ENCODE assay signal across 20 mouse cellular contexts in the genomic region with DNA sequence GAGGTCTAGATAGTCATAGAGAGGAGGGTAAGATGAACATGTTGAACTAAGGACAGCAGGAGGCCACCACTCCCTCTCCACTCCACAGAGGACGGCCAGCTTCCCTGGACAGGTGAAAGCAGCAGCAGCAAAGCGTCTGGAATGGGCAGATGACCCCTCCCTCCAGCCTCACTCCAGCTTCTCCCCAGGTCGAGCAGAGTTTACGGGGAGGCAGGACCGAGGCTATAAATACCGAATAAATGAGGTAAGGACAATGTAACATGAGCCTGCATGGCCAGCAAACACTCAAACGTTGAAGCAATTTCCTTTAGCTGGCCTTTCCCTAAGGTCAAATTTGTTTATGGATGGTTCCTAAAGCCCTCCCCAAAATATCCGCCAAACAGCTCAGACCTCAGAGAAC. TPM values are rescaled to one million over a fixed set of nuclear protein-coding genes. Genes with fewer than 3 reads are reported as not detected.
"Had no signal": no experiment of that assay in that cellular context is flagged by ENCODE, and none has a peak within 500 bp of the region (broad histone marks: within the 10 kb centered on the region; RNA-seq: fewer than 3 reads in every experiment).

No protein-coding gene starts in this region.

- H3K27me3 ChIP-seq: limb, embryonic 15.5 days; liver, embryonic 12.5 days; midbrain, embryonic 15.5 days had no signal

- H3K9me3 ChIP-seq: limb, embryonic 15.5 days; liver, embryonic 12.5 days; midbrain, embryonic 15.5 days had no signal

- H3K4me3 ChIP-seq: limb, embryonic 15.5 days; liver, embryonic 12.5 days; megakaryocyte, embryonic 14.5 days; midbrain, embryonic 15.5 days had no signal

- H3K4me1 ChIP-seq: liver, embryonic 12.5 days; megakaryocyte, embryonic 14.5 days; midbrain, embryonic 15.5 days had no signal

- H3K9ac ChIP-seq: limb, embryonic 15.5 days; liver, embryonic 12.5 days; lung, embryonic 14.5 days; midbrain, embryonic 15.5 days had no signal

- H3K36me3 ChIP-seq: limb, embryonic 15.5 days; liver, embryonic 12.5 days; midbrain, embryonic 15.5 days had no signal

- H3K4me2 ChIP-seq: limb, embryonic 15.5 days; liver, embryonic 12.5 days; lung, embryonic 14.5 days; midbrain, embryonic 11.5 days; midbrain, embryonic 15.5 days had no signal

- DNase-seq: kidney, adult 18-20 months; layer of hippocampus, postnatal 36 days; lung, embryonic 14.5 days; lung, postnatal 10 days; lung, postnatal 4 days; thymus, postnatal 4 days had no signal

- ATAC-seq: liver, embryonic 12.5 days; midbrain, embryonic 15.5 days had no signal

- H3K27ac ChIP-seq: limb, embryonic 15.5 days; liver, embryonic 12.5 days; midbrain, embryonic 15.5 days; stomach, postnatal 0 days had no signal

RNA-seq across cellular contexts. Expression of a gene that starts 26.0 kb away (rescaled TPM):
- total RNA-seq: monocyte, adult 5-6 weeks had no signal
- polyA plus RNA-seq: large intestine, adult 2 months; liver, embryonic 12.5 days; lung, embryonic 14.5 days had no signal

RNA-seq across cellular contexts. Expression of a gene that starts 55.1 kb away (rescaled TPM):
- total RNA-seq: layer of hippocampus, adult 8-10 months; layer of hippocampus, postnatal 36 days; left cerebral cortex, adult 8-10 months; left cerebral cortex, postnatal 25 days; monocyte, adult 5-6 weeks had no signal
- polyA plus RNA-seq: kidney, embryonic 16.5 days; large intestine, adult 2 months; limb, embryonic 15.5 days; liver, embryonic 12.5 days; liver, embryonic 16.5 days; lung, embryonic 14.5 days; midbrain, embryonic 11.5 days; midbrain, embryonic 15.5 days; neural tube, embryonic 14.5 days; stomach, postnatal 0 days had no signal
